Mouse (Mus musculus): ENCODE data around the gene Gm49388. TPM values are rescaled to one million over a fixed set of nuclear protein-coding genes. Genes with fewer than 3 reads are reported as not detected.
A peak's percentile ranks its signal among the peaks of the same experiment; 100 is the strongest.
"Not testable (repeated sequence)": the region's sequence is repeated elsewhere in the genome, so short reads cannot be mapped to it uniquely, and the experiment has no call there.

The Gm49388 gene
- polyA plus RNA-seq, 2 experiments from 2014 or later = not detected

DNA sequence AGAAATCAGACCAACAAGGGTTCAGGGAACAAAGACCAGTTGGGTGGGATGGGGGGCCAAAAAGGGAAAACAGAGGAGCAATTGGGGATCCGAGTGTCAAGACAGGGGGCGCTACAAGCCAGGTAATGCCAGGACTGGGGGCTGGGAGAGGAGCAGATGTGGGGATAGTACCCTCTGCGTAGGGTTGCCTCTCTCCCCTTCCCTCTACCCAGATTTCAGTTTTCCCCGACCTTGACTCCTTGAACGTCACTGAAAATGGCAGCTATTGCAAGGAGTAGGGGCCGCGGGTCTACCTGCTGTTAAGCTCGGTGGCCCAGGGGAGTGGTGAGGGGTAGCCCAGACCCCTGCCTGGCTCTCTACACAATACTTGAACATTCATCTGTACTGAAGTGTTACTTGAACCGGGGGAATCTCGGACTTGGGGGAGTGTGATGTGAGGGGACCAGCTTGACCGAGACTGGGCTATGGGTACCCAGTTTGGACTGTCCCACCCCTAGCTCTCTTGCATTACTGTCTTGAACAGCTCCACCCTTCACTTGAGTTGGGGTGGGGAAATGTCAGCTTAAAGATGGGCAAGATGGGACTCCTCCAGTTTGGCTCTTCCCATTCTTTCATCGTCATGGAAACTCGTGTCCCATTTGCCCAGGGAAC, 16.9 kb upstream of the Gm49388 start:
- ATAC-seq = no peak

DNA sequence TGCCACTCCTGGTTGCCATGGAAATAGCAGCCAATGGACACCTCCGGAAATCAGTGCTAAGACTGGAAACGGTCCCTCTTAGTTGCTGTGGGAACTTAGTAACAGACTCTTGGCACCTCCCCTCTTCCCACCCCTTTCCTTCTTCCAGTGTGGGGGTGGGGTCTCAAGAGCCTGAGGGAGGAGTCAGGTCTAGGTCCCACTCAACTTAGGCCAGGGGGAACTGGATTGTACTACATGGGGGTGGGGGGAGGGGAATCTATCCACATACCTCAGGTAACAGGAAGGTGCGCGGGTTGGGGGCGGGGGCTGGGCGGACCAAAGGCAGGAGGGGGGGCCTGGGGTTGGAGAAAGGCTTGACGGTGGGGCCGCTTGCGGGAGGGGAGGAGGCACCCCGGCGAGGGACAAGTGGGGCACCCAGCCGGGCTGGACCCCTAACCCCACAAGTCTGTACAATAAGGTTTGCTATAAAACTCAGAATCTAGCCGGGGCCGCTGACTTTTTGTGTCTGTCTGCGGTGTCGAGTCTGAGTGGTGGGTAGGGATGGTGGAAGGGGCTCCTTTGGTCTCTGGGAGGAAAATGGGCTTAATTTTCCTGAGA, 16.3 kb upstream of the Gm49388 start:
- ATAC-seq = peak; percentile 55

DNA sequence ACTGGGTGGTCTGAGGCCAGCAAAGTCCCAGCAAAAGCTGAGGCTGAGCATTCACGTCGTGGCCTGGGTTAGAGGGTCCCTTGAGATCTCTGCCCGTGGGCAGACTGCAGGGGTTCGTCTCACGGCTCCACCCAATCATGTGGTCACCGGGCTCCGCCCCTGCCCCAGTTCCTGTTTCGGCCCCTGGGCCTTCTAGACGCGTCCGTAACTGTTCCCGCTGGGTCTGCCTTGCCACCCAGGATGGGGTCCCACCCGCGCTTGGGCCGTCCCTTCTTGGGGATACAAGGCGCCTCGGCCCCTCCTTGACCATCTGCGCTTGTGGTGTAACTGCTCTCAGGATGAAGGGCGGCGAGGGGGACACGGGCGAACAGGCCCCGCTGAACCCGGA, 15.8 kb upstream of the Gm49388 start, which contains the start of gene Orai3:
Gene Orai3 (plus strand): TSS at position 165 of the 388 bp plus-strand sequence.
- ATAC-seq = peak; percentile 43

- ATAC-seq = peak; percentile 9
Measured at GRCm38 (mm10) chr7:127770039-127770905, 15.1 kb upstream of the Gm49388 start.

- ATAC-seq = no peak
Measured at GRCm38 (mm10) chr7:127771262-127771661, 14.1 kb upstream of the Gm49388 start.

- no peak for ATAC-seq
Measured at GRCm38 (mm10) chr7:127772080-127772479, 13.3 kb upstream of the Gm49388 start.

- ATAC-seq = no peak
Measured at GRCm38 (mm10) chr7:127772557-127772956, 12.9 kb upstream of the Gm49388 start.

GRCm38 (mm10) chr7:127773664-127774384, 11.6 kb upstream of the Gm49388 start:
- ATAC-seq = no peak

GRCm38 (mm10) chr7:127775837-127776236, 9.6 kb upstream of the Gm49388 start:
- not testable (repeated sequence) for ATAC-seq

- no peak for ATAC-seq
Measured at GRCm38 (mm10) chr7:127776426-127776825, 9.0 kb upstream of the Gm49388 start, which contains the start of gene Setd1a. TSS of gene Setd1a (plus strand) at chr7:127776670.

DNA sequence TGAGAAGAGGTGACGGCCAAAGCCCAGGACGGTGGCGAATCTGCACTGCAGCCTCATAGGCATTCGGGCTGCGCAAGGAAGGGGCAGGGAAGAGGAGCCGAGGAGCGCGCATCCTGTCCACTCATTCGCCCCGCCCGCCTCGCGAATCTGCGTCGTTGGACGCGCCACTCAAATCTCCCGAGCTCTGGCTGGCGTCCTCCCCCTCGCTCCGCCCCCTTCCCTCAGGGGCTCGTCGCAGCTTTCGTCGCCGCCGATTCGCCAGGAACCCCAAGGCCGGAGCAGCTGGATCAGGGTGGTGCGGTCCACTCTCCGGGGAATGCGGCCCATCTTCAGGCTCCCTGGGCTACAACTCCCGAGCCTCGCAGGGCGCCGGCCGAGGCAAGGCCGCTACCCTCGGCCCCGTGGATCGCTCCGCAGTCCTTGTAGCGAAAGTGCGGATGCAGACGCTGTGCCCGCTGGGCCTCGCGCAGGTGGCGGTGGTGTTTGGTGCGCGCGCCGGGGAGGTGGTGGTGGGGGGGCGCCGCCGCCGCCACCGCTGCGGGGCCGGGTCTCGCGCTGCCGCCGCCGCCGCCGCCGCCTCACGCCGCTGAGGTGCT, 8.4 kb upstream of the Gm49388 start:
- peak; percentile 94 for ATAC-seq

DNA sequence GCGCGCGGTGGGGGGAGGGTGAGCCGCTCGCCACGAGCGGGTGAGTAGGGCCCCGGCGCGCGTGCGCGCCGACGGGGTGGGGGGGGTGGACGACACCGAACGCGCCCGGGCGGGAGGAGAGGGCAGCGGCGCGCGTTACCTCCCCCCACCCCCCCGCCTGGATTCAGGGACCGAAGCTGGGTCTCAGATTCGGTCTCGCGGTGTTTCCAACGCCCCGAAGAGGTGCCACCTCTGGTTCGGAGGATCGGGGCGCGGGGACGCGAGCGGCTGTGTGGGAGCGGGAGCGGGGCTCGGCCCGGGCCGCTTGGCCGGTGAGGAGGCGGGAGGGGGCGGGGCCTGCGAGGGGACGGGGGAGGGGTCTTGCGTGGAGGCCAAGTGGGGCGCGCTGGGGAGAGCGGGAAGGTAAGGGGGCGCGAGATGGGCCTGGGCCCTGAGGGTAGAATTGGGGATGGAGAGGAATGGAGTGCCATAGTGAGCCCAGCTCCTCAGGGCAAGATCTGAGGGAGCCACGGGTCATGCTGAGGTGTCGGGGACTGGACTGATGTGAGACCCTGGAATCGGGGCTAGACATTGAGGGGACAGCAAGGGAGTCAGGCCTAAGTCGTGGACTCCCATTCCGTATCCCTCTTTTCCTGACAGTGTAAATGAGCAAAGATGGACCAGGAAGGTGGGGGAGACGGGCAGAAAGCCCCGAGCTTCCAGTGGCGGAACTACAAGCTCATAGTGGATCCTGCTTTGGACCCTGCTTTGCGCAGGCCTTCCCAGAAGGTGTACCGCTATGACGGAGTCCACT, 7.7 kb upstream of the Gm49388 start:
- ATAC-seq = no peak

- ATAC-seq = no peak
Measured at GRCm38 (mm10) chr7:127778350-127778749, 7.1 kb upstream of the Gm49388 start.

DNA sequence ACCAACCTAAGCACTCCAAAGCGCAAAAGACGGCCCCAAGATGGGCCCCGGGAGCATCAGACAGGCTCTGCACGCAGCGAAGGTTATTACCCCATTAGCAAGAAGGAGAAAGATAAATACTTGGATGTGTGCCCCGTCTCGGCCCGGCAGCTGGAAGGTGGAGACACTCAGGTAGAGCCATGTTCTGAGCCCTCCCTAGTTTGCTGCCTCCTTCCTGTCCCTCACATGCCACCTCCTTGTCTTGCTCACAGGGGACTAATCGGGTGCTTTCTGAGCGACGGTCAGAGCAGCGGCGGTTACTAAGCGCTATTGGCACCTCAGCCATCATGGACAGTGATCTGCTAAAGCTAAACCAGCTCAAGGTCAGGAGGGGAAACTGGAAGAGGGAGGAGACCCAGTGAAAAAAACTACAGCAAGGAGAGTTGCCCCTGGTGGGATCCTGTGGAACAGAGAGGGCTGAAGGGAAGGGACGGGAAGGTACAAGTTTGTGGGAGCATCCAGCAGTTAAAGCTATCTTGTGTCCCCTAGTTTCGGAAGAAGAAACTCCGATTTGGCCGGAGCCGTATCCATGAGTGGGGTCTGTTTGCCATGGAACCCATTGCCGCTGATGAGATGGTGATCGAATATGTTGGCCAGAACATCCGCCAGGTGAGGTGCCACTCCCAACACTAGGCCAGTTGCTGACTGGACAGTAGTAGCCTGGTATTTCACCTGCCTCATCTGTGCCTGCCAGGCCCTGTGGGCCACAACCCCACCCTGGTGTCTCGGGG, 11.9 kb downstream of the Gm49388 start:
- no peak for ATAC-seq

- no peak for ATAC-seq
Measured at GRCm38 (mm10) chr7:127798591-127798990, 13.2 kb downstream of the Gm49388 start.

GRCm38 (mm10) chr7:127799211-127799610, 13.8 kb downstream of the Gm49388 start:
- no peak for ATAC-seq

GRCm38 (mm10) chr7:127799738-127800137, 14.3 kb downstream of the Gm49388 start:
- ATAC-seq = no peak

- peak; percentile 68 for ATAC-seq
Measured at GRCm38 (mm10) chr7:127800435-127801009, 15.1 kb downstream of the Gm49388 start, which contains the start of gene Hsd3b7. TSS of gene Hsd3b7 (plus strand) at chr7:127800604.

- ATAC-seq = no peak
Measured at GRCm38 (mm10) chr7:127801010-127801621, 15.7 kb downstream of the Gm49388 start.

DNA sequence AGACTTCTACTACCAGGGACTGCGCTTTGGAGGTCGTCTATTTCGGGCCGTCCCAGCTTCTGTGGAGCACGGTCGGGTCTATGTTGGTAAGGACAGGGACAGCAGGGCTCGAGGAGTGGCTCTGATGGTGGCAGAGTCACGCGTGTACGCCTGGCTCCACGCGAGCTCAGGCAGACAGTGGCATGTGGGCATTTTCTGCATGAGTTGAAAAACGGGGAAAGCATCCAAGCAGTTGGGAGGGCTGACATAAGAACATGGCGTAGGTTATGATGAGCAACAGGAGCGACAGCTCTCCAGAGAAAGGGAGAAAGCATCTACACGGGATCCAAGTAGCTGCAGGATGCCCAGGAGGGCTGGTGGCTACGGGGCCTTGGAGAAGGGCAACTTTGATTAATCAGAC, 16.9 kb downstream of the Gm49388 start:
- ATAC-seq = no peak
